Mouse (Mus musculus) neural tube, embryonic 15.5 days (tissue): ENCODE data around the gene Miga2. TPM values are rescaled to one million over a fixed set of nuclear protein-coding genes. Genes with fewer than 3 reads are reported as not detected.
A peak's percentile ranks its signal among the peaks of the same experiment; 100 is the strongest.

Experiments used
- ATAC-seq: fragments of 200-750 bp; cut with Nextera tagmentation; 2 replicates; pipeline ENCODE4 v1.8.0; 2017; ENCODE audit warnings: mild to moderate bottlenecking, moderate TSS enrichment, moderate library complexity; ENCODE audit not compliant: low FRiP score
- H3K27ac ChIP-seq: fragments of 300-500 bp; sonication (generic); replicated peaks from 2 replicates; pipeline ENCODE4 v1.5.1; 2015; ENCODE audit warnings: mild to moderate bottlenecking, inconsistent platforms
- H3K27me3 ChIP-seq: fragments of 300-500 bp; sonication (generic); replicated peaks from 2 replicates; pipeline ENCODE4 v1.6.1; 2015; ENCODE audit warnings: inconsistent platforms
- H3K36me3 ChIP-seq: fragments of 300-500 bp; sonication (generic); 2 replicates; pipeline ENCODE4 v1.6.1; 2015; ENCODE audit warnings: inconsistent platforms
- H3K4me1 ChIP-seq: fragments of 300-500 bp; sonication (generic); 2 replicates; pipeline ENCODE4 v1.6.1; 2015; ENCODE audit warnings: inconsistent platforms
- H3K4me2 ChIP-seq: fragments of 300-500 bp; sonication (generic); 2 replicates; pipeline ENCODE4 v1.6.1; 2015; ENCODE audit warnings: inconsistent platforms, mild to moderate bottlenecking, moderate library complexity
- H3K4me3 ChIP-seq: fragments of 300-500 bp; sonication (generic); replicated peaks from 2 replicates; pipeline ENCODE4 v1.5.1; 2015; ENCODE audit warnings: mild to moderate bottlenecking, inconsistent platforms
- H3K9ac ChIP-seq: fragments of 300-500 bp; sonication (generic); replicated peaks from 2 replicates; pipeline ENCODE4 v1.6.1; 2015; ENCODE audit warnings: mild to moderate bottlenecking, inconsistent platforms
- H3K9me3 ChIP-seq: fragments of 300-500 bp; sonication (generic); replicated peaks from 2 replicates; pipeline ENCODE4 v1.6.1; 2016; ENCODE audit warnings: inconsistent platforms
- WGBS: fragments of 180-500 bp; shearing (Covaris S2); methylation state at CpG from one replicate; pipeline ENCODE4 v1.1.7; 2015; ENCODE audit warnings: mixed read lengths; 5-methylcytosine and 5-hydroxymethylcytosine counted together
- polyA plus RNA-seq: library from polyadenylated mRNA; unstranded; fragments of >200 nt; fragmentation: Nextera tagmentation; extraction: Ambion mirVana; gene quantifications from 2 replicates; pipeline ENCODE4 v1.2.1, GENCODE M21; 2015

Miga2 gene
- polyA plus RNA-seq: 32.7 and 35.8 TPM in 2 replicates

DNA sequence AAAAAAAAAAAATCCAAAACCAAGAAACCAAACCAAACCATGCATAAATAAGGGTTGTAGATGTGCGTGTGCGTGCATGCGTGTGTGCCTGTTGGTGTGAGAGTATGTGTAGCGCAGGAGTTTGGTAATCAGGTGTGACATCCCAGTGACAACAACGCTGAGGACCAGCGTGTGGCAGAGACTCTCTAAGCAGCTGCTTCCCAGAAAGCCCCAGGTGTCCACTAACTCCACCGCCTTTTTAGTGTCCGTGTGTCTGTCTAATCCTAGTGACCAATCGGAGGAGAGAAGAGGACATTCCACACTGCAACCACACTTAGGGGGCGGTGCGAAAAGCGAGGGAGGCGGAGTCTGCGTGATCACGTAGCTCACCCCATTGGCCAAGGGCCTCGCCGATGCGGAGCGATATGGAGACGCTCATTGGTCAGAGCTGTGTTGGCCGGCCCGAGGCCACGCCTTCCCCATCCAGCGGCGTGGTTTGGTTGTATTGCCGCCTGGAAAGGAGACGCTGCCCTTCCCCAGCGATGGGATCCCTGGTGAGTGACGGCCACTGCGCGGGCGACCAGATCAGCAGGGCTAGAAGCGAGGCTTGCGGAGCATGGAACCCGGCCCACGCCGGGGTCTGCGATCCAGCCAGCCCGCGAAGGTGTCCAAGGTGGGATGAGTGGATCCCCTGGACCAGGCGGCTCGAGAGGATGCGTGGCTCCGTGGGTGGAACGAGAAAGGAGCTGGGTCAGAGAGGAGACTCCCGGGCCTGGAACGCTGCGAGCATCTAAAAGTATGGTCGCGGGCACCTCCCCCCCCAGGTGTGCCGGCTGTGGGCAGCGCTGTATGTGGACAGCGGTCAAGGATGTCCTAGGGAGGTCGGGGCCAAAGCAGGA is at the start of gene Miga2:
Gene Miga2, plus strand, starts transcription at position 461 of the 878 bp plus-strand sequence.
- peaks cover 18% of the 10 kb centered on the region for H3K36me3 ChIP-seq
- peak; percentile 99 for ATAC-seq
- no peaks in the 10 kb centered on the region for H3K27me3 ChIP-seq
- peaks cover 27% of the 10 kb centered on the region for H3K4me1 ChIP-seq
- peak within 1 kb of the TSS; percentile 91 for H3K4me2 ChIP-seq
- H3K27ac ChIP-seq: peak within 1 kb of the TSS; percentile 86
- peak within 1 kb of the TSS; percentile 91 for H3K9ac ChIP-seq
- under 1% methylated on average over 54 of the region's 54 CpGs for WGBS
- H3K9me3 ChIP-seq: no peaks in the 10 kb centered on the region
- H3K4me3 ChIP-seq: peak within 1 kb of the TSS; percentile 94

DNA sequence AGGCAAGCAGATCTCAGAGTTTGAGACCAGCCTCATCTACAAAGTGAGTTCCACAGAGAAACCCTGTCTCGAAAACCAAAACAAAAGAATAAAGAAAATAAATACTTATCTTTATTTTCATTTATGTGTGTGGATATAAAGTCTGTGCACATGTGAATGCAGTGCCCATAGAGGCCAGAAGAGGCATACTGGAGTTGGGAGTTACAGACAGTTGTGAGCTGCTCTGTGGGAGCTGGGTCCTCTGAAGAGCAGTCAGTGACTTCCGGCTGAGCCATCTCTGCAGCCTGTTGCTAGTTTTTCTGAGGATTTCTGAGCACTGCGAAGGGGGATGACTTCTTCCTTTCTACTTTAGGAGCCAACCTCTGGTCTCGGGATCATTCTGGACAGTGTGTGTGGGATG is 47.9 kb upstream of the Miga2 start:
- H3K9me3 ChIP-seq: no peaks in the 10 kb centered on the region
- H3K4me2 ChIP-seq: no peak overlapping the region
- no peak overlapping the region for H3K4me3 ChIP-seq
- peaks cover 88% of the 10 kb centered on the region for H3K36me3 ChIP-seq
- no peak overlapping the region for H3K27ac ChIP-seq
- WGBS: 95% methylated on average over 4 of the region's 4 CpGs
- no peak overlapping the region for H3K9ac ChIP-seq
- no peaks in the 10 kb centered on the region for H3K4me1 ChIP-seq
- ATAC-seq: no peak
- H3K27me3 ChIP-seq: no peaks in the 10 kb centered on the region

DNA sequence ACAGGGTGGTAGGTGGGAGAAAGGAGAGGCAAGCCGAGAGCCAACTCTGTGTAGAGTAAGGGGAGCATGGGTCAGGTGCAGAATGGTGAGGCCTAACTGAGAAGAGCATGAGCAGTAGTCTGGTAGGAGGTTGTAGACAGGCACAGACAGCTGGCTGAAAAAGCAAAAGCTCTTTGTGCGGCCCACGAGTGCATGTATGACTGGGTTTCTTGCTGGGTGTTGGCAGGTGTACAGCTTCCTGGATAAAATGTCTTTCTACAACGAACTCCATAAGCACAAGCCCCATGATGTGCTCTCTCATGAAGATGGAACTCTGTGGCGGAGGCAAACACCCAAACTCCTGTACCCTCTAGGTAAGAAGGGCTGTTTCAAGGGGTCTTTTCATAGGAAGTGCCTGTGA is 47.1 kb upstream of the Miga2 start:
- WGBS: 95% methylated on average over 5 of the region's 5 CpGs
- ATAC-seq: no peak

DNA sequence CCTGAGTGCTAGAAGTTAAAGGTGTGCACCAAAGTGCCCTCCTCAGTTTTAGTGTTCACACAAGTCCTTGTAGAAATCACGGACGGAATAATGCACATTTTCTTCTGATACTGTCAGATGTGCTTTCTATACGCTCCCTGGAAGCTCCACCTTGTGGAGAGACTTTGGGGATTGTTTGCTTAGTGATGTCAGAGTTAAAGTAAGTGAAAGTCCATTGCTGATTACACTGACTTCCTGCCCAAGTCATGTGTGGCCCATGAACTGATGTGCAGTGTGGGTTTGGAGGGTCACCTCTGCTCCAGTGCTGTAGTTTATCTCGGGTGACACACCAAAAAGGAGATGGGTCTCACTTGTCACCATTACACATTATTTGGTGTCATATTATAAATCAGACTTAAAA is 44.8 kb upstream of the Miga2 start:
- H3K27ac ChIP-seq: no peak overlapping the region
- no peaks in the 10 kb centered on the region for H3K27me3 ChIP-seq
- H3K4me1 ChIP-seq: no peaks in the 10 kb centered on the region
- 99% methylated on average over 4 of the region's 4 CpGs for WGBS
- H3K4me2 ChIP-seq: no peak overlapping the region
- H3K9ac ChIP-seq: no peak overlapping the region
- peaks cover 90% of the 10 kb centered on the region for H3K36me3 ChIP-seq
- no peak overlapping the region for H3K4me3 ChIP-seq
- ATAC-seq: no peak
- no peaks in the 10 kb centered on the region for H3K9me3 ChIP-seq

More for the DNA sequence above, 47.1 kb upstream of the Miga2 start:
- no peak overlapping the region for H3K4me3 ChIP-seq
- peaks cover 90% of the 10 kb centered on the region for H3K36me3 ChIP-seq
- H3K27me3 ChIP-seq: no peaks in the 10 kb centered on the region
- H3K9ac ChIP-seq: no peak overlapping the region
- H3K9me3 ChIP-seq: no peaks in the 10 kb centered on the region
- H3K4me2 ChIP-seq: no peak overlapping the region
- H3K4me1 ChIP-seq: no peaks in the 10 kb centered on the region
- no peak overlapping the region for H3K27ac ChIP-seq

DNA sequence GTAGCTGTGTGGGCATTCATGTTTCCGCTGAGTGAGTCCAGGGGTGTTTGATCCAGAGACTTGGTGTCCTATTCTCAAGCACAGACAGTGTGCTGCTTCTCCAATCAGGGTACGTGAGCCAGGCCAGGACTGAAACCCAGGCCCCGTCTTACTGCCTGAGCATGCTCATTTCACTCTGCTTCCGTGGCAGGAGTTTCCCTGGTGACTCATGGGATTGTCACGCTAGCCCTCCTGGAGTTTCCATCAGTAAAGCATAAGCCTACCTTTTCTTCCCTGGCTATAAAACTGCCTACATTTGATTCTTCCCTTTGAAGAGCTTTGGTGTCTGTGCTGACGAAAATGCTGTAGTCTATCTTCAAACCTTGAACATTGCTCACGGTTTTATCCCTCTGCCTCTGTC is 40.9 kb upstream of the Miga2 start:
- 90% methylated on average over 7 of the region's 7 CpGs for WGBS

DNA sequence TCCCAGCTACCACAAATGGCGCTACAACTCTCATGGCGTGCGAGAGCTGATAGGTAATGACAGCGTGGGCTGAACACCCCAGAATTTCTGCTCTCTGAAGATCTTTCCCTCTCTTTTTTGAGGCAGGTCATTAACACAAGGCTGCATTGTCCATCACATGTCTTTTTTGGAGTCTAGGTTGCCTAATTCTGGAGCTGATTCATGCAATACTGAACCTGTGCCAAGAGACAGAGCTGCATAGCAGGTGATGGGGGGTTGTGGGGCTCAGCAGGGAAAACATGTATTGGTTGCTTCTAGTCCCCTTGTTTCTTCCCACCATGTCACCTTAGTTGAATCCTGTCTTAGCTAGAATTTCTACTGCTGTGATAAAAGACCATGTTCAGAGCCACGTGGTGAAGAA is 38.7 kb upstream of the Miga2 start:
- H3K9ac ChIP-seq: no peak overlapping the region
- no peaks in the 10 kb centered on the region for H3K4me1 ChIP-seq
- no peak overlapping the region for H3K4me3 ChIP-seq
- no peaks in the 10 kb centered on the region for H3K9me3 ChIP-seq
- ATAC-seq: no peak
- H3K36me3 ChIP-seq: peaks cover 95% of the 10 kb centered on the region
- H3K27me3 ChIP-seq: no peaks in the 10 kb centered on the region
- 96% methylated on average over 5 of the region's 5 CpGs for WGBS
- no peak overlapping the region for H3K4me2 ChIP-seq
- no peak overlapping the region for H3K27ac ChIP-seq

More for the DNA sequence above, 40.9 kb upstream of the Miga2 start:
- peaks cover 87% of the 10 kb centered on the region for H3K36me3 ChIP-seq
- H3K9me3 ChIP-seq: no peaks in the 10 kb centered on the region
- no peak for ATAC-seq
- H3K27ac ChIP-seq: no peak overlapping the region
- no peaks in the 10 kb centered on the region for H3K4me1 ChIP-seq
- H3K27me3 ChIP-seq: no peaks in the 10 kb centered on the region
- no peak overlapping the region for H3K4me3 ChIP-seq
- no peak overlapping the region for H3K4me2 ChIP-seq
- H3K9ac ChIP-seq: no peak overlapping the region

DNA sequence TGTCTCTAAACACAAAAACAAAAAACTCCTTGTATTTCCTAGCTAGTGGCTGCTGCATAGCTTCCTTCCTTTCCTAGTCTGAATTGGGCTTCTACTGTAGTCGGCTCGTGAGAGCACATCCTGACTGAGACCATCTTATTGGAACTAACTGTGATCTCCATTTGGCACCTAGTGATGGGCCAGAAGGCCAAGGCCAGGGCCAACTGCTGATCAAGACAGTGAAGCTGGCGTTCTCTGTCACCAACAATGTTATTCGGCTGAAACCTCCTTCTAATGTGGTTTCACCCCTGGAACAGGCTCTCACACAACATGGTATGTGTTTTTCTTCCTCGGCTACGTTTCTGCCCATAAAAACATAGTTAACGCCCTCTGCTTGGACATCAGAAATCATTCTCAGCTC is 36.8 kb upstream of the Miga2 start:
- H3K9ac ChIP-seq: no peak overlapping the region

DNA sequence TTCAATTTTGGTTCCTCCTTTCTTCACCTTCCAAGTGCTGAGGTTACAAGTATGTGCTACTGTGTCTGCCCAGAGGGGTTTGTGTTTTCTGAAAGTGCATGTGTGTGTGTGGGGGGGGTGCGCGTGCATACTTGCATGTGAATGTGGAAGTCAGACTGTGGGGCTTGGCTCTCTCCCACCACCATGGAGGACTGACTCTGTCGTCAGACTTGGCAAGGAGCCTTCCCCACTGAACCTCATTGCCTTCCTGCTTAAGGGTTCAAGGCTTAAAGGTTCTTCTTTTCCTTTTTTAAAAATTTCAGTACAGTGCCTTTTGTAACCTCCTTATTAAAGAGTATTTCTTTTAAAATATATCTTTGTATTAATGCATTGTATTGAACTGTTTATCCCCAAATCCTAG is 35.2 kb upstream of the Miga2 start:
- WGBS: 87% methylated on average over 3 of the region's 3 CpGs
- no peak for ATAC-seq
- no peak overlapping the region for H3K4me3 ChIP-seq
- no peaks in the 10 kb centered on the region for H3K9me3 ChIP-seq
- H3K4me1 ChIP-seq: no peaks in the 10 kb centered on the region
- no peaks in the 10 kb centered on the region for H3K27me3 ChIP-seq
- H3K27ac ChIP-seq: no peak overlapping the region
- no peak overlapping the region for H3K9ac ChIP-seq
- peaks cover 95% of the 10 kb centered on the region for H3K36me3 ChIP-seq
- no peak overlapping the region for H3K4me2 ChIP-seq

More for the DNA sequence above, 36.8 kb upstream of the Miga2 start:
- no peak overlapping the region for H3K27ac ChIP-seq
- no peak overlapping the region for H3K4me3 ChIP-seq
- ATAC-seq: no peak
- H3K36me3 ChIP-seq: peaks cover 95% of the 10 kb centered on the region
- H3K27me3 ChIP-seq: no peaks in the 10 kb centered on the region
- 94% methylated on average over 7 of the region's 7 CpGs for WGBS
- H3K4me2 ChIP-seq: no peak overlapping the region
- no peaks in the 10 kb centered on the region for H3K9me3 ChIP-seq
- no peaks in the 10 kb centered on the region for H3K4me1 ChIP-seq

DNA sequence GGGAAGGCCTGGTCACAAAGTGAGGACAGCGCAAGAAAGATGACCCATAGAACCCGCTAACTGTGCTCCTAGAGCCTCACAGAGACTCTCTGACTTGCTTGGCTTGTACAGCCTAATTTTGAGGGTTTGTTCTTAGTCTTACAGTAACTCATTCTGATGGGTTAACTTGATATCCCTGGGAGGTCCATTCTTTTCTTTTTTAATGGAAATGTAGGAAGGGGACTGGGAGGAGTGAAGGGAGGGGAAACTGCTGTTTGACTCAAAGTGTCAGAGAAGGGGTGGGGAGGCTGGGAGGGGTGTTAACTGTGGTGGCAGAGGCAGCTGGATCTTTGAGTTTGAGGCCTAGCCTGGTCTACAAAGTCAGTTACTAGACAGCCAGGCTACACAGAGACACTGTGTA is 28.7 kb upstream of the Miga2 start:
- no peak for ATAC-seq
- Histone ChIP-seq H3K36me3 (peaks cover 97% of the 10 kb centered on the region), H3K27ac (no peak overlapping the region), H3K9ac (no peak overlapping the region), H3K4me2 (no peak overlapping the region), H3K27me3 (no peaks in the 10 kb centered on the region), H3K4me3 (no peak overlapping the region), H3K4me1 (no peaks in the 10 kb centered on the region), H3K9me3 (no peaks in the 10 kb centered on the region)
- 88% methylated on average over 2 of the region's 2 CpGs for WGBS

DNA sequence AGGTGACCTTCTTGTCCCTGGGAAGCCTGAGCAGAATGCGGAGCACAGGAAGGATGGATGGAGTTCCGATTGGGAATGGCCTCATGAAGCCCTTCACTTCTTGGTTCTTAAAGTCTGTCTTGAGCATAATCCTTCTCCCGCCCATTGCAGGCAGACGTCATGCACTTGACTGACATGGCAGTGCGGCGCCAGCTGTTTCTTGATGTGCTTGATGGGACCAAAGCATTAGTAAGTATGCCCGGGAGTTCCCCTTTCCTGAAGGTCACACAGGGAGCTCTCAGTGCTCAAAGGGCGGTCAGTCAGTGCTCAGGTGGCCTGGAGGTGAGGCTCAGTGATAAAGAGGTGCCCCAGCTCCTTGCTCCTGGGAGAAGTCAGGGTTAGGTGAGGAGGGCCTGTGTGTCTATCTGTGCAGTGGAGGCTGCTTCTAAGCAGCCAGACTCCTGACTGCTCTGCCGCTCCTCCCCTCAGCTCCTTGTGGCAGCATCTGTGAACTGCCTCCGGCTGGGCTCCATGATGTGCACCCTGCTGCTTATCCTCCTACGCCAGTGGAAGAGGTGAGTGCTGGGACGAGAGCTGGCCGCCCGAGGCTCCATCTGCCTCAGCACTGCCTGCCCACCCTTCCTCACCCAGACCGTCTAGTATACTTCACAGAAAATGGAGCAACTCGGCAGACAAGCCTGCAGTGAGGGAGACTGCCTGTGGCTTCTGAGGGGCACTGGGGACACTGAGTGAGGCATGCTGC is 27.7 kb upstream of the Miga2 start:
- H3K27me3 ChIP-seq: no peaks in the 10 kb centered on the region
- no peak overlapping the region for H3K9ac ChIP-seq
- no peak overlapping the region for H3K4me3 ChIP-seq
- no peak overlapping the region for H3K27ac ChIP-seq
- H3K36me3 ChIP-seq: peaks cover 96% of the 10 kb centered on the region
- no peaks in the 10 kb centered on the region for H3K4me1 ChIP-seq
- WGBS: 88% methylated on average over 16 of the region's 16 CpGs
- no peak overlapping the region for H3K4me2 ChIP-seq
- H3K9me3 ChIP-seq: no peaks in the 10 kb centered on the region
- ATAC-seq: no peak

DNA sequence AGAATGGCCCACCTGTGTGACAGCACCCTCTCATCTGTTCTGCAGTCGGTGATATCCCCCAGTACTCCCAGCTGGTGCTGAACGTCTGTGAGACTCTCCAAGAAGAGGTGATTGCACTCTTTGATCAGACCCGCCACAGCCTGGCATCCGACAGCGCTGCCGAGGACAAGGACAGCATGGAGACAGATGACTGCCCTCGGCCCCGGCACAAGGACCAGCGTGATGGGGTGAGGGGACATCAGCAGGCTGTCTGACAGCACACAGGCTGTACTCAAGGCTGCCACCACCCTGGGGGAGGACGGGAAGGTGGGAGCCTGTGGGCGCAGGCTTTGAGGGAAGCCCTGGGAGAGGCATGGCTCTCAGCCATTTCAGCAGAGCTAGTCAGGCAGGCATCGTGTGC is 26.9 kb upstream of the Miga2 start:
- no peaks in the 10 kb centered on the region for H3K4me1 ChIP-seq
- 86% methylated on average over 12 of the region's 12 CpGs for WGBS
- no peak overlapping the region for H3K9ac ChIP-seq
- no peak overlapping the region for H3K27ac ChIP-seq
- no peak for ATAC-seq
- H3K4me2 ChIP-seq: no peak overlapping the region
- H3K27me3 ChIP-seq: no peaks in the 10 kb centered on the region
- no peak overlapping the region for H3K4me3 ChIP-seq
- H3K9me3 ChIP-seq: no peaks in the 10 kb centered on the region
- H3K36me3 ChIP-seq: peaks cover 96% of the 10 kb centered on the region

DNA sequence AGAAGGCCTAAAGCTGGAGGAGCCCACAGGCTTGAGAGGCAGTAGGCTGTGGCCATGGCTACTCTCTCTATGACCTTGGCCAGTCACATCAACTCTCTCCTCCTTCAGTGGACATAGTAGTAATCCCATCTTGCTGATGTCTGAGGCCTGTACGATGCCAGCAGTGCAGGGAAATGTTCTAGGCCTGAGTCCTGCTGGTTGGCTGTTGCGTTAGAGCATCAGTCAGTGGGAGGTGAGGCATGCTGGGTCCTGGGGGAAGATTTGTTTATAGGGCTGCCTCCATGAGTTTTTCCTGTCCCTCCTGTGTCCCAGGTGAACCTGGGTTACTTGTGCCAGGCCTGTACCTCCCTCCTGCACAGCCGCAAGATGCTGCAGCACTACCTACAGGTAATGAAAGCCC is 22.0 kb upstream of the Miga2 start:
- Histone ChIP-seq H3K4me2 (no peak overlapping the region), H3K9ac (no peak overlapping the region), H3K27ac (no peak overlapping the region), H3K4me1 (no peaks in the 10 kb centered on the region), H3K36me3 (peaks cover 98% of the 10 kb centered on the region), H3K4me3 (no peak overlapping the region), H3K9me3 (no peaks in the 10 kb centered on the region), H3K27me3 (no peaks in the 10 kb centered on the region)
- ATAC-seq: no peak
- WGBS: 90% methylated on average over 3 of the region's 3 CpGs
